Mouse (Mus musculus) thymus, adult 2 months (tissue): Measurements from ENCODE around the gene Zranb3.

Source experiments
- CTCF ChIP-seq: fragments of 200-500 bp; IDR thresholded peaks from 2 replicates; pipeline ENCODE4 v1.5.1; 2012; ENCODE audit warnings: mild to moderate bottlenecking, control low read depth, low read length, moderate library complexity, borderline replicate concordance; ENCODE audit not compliant: control insufficient read depth, poor library complexity, insufficient read depth; ENCODE audit errors: extremely low read depth
- POLR2A ChIP-seq: fragments of 200-500 bp; IDR thresholded peaks from 2 replicates; pipeline ENCODE4 v1.6.1; 2012; ENCODE audit warnings: mild to moderate bottlenecking, low read length, control low read depth, moderate library complexity; ENCODE audit not compliant: control insufficient read depth, poor library complexity, insufficient read depth; ENCODE audit errors: extremely low read depth

- TF ChIP-seq CTCF, result no peak
- no peak for TF ChIP-seq POLR2A
Measured at GRCm38 (mm10) chr1:128082800-128083199, 20.0 kb downstream of the Zranb3 start.
